Mouse (Mus musculus): ENCODE data around the gene Lrriq1. TPM values are rescaled to one million over a fixed set of nuclear protein-coding genes. Genes with fewer than 3 reads are reported as not detected.

The Lrriq1 gene
- polyA plus RNA-seq, 1 experiment from 2014 or later, result 0.69 TPM

DNA sequence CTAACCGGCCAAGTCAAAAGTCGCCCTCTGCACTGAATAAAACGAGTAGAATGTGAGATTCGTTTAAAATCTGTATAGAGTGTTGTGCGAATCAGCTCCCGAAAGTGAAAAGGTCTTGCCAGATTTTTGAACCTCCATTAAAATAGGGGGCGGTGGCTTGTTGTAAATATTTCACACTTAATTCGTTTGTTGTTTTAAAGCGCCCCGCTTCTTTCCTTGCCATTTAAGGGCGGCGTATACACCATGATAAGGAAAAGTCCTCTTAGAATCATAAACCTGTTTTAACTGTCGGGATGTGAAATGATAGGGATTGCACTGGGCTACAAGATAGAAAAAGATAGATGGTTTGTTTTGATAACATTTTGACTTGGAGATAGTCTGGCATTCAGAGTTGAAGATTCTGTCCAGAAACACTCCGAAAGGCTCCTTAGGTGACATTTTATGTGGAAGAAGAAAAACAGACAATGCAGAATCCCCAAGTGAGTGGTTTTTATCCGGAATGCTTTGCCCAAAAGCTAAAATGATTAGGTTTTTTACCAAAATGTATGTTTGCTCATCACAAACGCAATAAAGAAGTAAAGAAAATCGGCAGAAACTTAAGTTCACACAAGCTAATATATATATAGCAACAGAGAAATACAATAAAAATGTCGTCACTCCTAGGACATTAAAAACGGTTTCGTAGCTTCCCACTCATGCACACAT lies 208.7 kb downstream of the Lrriq1 start:
- WGBS, result 2% methylated on average over 20 of the region's 20 CpGs
- no peaks in the 10 kb centered on the region for H3K36me3 ChIP-seq
- no peak overlapping the region for H3K27ac ChIP-seq
- H3K4me1 ChIP-seq, result peaks cover 7% of the 10 kb centered on the region
- H3K4me3 ChIP-seq (replicated peaks), result no peak overlapping the region
- peaks cover 56% of the 10 kb centered on the region for H3K27me3 ChIP-seq (replicated peaks)
- no peak overlapping the region for H3K4me2 ChIP-seq
- no peaks in the 10 kb centered on the region for H3K9me3 ChIP-seq
- H3K9ac ChIP-seq, result no peak overlapping the region
- ATAC-seq (ENCODE audit: insufficient read depth, low FRiP score, low read depth), result no peak

DNA sequence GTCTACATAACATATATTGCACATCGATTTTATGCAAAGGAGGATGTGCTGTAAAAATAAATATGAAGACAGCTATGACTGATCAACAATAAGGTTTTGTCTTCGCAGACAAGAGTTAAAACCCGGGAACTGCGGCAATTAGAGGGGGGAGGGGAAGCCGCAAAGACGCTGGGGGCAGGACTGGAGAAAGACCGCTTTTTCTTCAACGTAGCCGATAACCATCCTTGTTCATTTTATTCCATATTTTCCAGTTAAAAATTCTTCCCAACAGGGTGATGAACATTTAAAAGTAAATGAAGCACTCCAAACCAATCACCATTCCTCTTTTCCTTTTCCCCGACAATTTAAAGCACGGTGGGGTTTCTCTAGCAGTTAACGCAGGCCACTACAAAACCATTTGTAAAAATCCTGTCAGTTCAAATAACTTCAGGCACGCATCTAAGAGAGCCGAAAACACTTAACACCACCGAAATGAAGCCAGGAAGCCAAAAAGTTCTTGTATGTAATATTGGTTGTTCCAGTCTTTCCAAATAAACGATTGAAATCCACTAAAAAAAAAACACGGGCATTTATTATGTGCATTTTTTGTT lies 209.4 kb downstream of the Lrriq1 start:
- WGBS, result 1% methylated on average over 17 of the region's 17 CpGs
- Histone ChIP-seq H3K36me3 (no peaks in the 10 kb centered on the region), H3K4me3 (replicated peaks) (no peak overlapping the region), H3K9ac (no peak overlapping the region), H3K4me2 (no peak overlapping the region), H3K9me3 (no peaks in the 10 kb centered on the region), H3K27me3 (replicated peaks) (peaks cover 49% of the 10 kb centered on the region), H3K4me1 (peaks cover 7% of the 10 kb centered on the region), H3K27ac (no peak overlapping the region)
- no peak for ATAC-seq (ENCODE audit: insufficient read depth, low FRiP score, low read depth)

DNA sequence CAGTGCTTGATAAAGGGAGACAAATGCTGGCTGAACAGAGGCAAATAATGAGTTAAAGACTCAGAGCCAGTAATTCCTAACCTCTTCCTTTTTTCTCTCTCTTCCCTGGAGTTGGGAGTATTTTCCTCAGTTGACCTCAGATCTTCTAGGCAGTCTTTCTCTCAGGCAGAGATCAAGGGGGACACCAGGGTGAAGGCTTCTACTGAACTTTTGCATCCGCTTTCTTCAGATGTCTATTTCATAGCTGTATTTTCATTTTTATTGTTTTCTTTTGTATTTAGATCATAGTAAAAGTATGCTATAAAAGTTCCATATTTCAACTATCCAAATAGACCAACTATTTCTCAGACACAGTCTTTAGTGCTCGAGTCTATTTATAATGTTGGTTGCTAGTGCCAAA lies 233.6 kb downstream of the Lrriq1 start:
- no peak overlapping the region for H3K4me3 ChIP-seq (replicated peaks)
- no peak overlapping the region for H3K27ac ChIP-seq
- 0 out of 2 replicates have a peak, but pooled peaks cover 2% of the 10 kb centered on the region for H3K27me3 ChIP-seq (replicated peaks)
- H3K4me1 ChIP-seq, result no peaks in the 10 kb centered on the region
- 58% methylated on average over 2 of the region's 2 CpGs for WGBS
- H3K4me2 ChIP-seq, result no peak overlapping the region
- H3K36me3 ChIP-seq, result no peaks in the 10 kb centered on the region
- H3K9me3 ChIP-seq, result no peaks in the 10 kb centered on the region
- ATAC-seq (ENCODE audit: insufficient read depth, low FRiP score, low read depth), result no peak
- H3K9ac ChIP-seq, result no peak overlapping the region

DNA sequence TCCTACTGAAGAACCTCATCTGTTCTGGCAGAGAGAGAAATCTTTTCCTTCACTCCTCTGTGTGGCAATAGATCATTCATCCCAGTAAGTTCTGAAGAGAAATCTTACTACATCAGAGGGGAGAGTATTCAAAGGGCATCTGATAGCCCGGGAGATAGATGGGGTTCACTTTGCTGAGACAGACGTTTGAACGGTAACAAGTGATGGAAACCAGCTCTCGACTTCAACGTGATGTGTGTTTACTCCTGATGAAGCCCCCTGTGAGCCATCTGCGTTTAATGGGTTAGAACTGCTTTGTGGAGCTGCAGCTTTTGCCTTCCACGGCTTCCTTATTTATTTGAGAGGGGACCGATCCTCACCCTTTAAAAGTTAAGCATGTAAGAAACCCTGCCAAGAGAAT lies 235.2 kb downstream of the Lrriq1 start:
- no peaks in the 10 kb centered on the region for H3K4me1 ChIP-seq
- H3K4me2 ChIP-seq, result no peak overlapping the region
- WGBS, result 14% methylated on average over 8 of the region's 8 CpGs
- no peak overlapping the region for H3K9ac ChIP-seq
- H3K36me3 ChIP-seq, result no peaks in the 10 kb centered on the region
- no peak overlapping the region for H3K4me3 ChIP-seq (replicated peaks)
- ATAC-seq (ENCODE audit: insufficient read depth, low FRiP score, low read depth), result no peak
- H3K27me3 ChIP-seq (replicated peaks), result 0 out of 2 replicates have a peak, but pooled peaks cover 2% of the 10 kb centered on the region
- H3K27ac ChIP-seq, result no peak overlapping the region
- H3K9me3 ChIP-seq, result no peaks in the 10 kb centered on the region

DNA sequence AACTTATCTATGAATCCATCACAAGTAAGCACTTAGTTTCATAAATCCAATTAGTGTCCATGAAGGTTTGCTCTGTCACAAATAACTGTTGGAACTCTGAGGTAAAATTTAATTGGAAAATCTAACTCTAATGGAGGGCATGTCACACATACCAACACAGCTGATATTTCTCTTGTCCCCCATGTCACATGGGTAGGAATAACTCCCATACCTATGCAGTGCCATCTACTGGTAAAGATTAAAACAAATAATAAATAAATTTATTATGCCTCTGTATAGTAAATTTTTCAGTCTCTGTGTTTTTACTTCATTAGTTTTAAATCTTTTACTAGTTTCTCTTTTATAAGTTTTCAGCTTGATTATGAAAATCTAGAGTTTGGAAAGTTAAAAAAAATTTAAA lies 236.5 kb downstream of the Lrriq1 start:
- 0 out of 2 replicates have a peak, but pooled peaks cover 2% of the 10 kb centered on the region for H3K27me3 ChIP-seq (replicated peaks)
- ATAC-seq (ENCODE audit: insufficient read depth, low FRiP score, low read depth), result no peak
- H3K4me1 ChIP-seq, result no peaks in the 10 kb centered on the region
- H3K9me3 ChIP-seq, result no peaks in the 10 kb centered on the region
- H3K27ac ChIP-seq, result no peak overlapping the region
- no peak overlapping the region for H3K9ac ChIP-seq
- no peak overlapping the region for H3K4me3 ChIP-seq (replicated peaks)
- no peaks in the 10 kb centered on the region for H3K36me3 ChIP-seq
- no peak overlapping the region for H3K4me2 ChIP-seq

Other genes starting within 250 kb of the Lrriq1 start
- 0.12 and 0.15 TPM in 2 replicates for gene Alx1, start 206.1 kb downstream of the Lrriq1 start, polyA plus RNA-seq (2015; fragmentation: Nextera tagmentation; extraction: Ambion mirVana)
- gene Slc6a15, start 131.5 kb upstream of the Lrriq1 start, polyA plus RNA-seq (2015; fragmentation: Nextera tagmentation; extraction: Ambion mirVana), result 6.0 and 6.6 TPM in 2 replicates